Mouse (Mus musculus) intestine, embryonic 14.5 days (tissue): ENCODE measurements around the gene Mroh3. TPM values are rescaled to one million over a fixed set of nuclear protein-coding genes. Genes with fewer than 3 reads are reported as not detected.

ENCODE experiments used
- ATAC-seq: fragments of 200-750 bp; cut with Nextera tagmentation; replicated peaks from 2 replicates; pipeline ENCODE4 v1.8.0; 2017; ENCODE audit warnings: low read depth, moderate number of reproducible peaks, moderate TSS enrichment, moderate library complexity; ENCODE audit not compliant: low FRiP score, low TSS enrichment
- DNase-seq: peaks from one replicate; pipeline ENCODE4 v3.0.0-alpha.2; 2018; ENCODE audit warnings: low spot score
- H3K27ac ChIP-seq: fragments of 300-500 bp; sonication (generic); 2 replicates; pipeline ENCODE4 v1.5.1; 2014; ENCODE audit warnings: low read depth, mild to moderate bottlenecking, control low read depth
- H3K27me3 ChIP-seq: fragments of 300-500 bp; sonication (generic); replicated peaks from 2 replicates; pipeline ENCODE4 v1.6.1; 2014; ENCODE audit warnings: low read length, control low read depth; ENCODE audit not compliant: control insufficient read depth, insufficient read depth
- H3K36me3 ChIP-seq: fragments of 300-500 bp; sonication (generic); 2 replicates; pipeline ENCODE4 v1.6.1; 2014; ENCODE audit warnings: low read length, control low read depth; ENCODE audit not compliant: control insufficient read depth, insufficient read depth
- H3K4me1 ChIP-seq: fragments of 300-500 bp; sonication (generic); replicated peaks from 2 replicates; pipeline ENCODE4 v1.6.1; 2014; ENCODE audit warnings: low read length, control low read depth, mixed read lengths; ENCODE audit not compliant: control insufficient read depth, insufficient read depth
- H3K4me2 ChIP-seq: fragments of 300-500 bp; sonication (generic); 2 replicates; pipeline ENCODE4 v1.6.1; 2014; ENCODE audit warnings: low read length
- H3K4me3 ChIP-seq: fragments of 300-500 bp; sonication (generic); 2 replicates; pipeline ENCODE4 v1.5.1; 2014; ENCODE audit warnings: low read depth, low read length, control low read depth, mixed read lengths
- H3K9ac ChIP-seq: fragments of 300-500 bp; sonication (generic); 2 replicates; pipeline ENCODE4 v1.6.1; 2014; ENCODE audit warnings: mild to moderate bottlenecking, low read length
- H3K9me3 ChIP-seq: fragments of 300-500 bp; sonication (generic); 2 replicates; pipeline ENCODE4 v1.6.1; 2016; ENCODE audit warnings: low read length, control low read depth; ENCODE audit not compliant: control insufficient read depth
- WGBS: fragments of 180-500 bp; shearing (Covaris S2); extraction: QIAGEN DNeasy Blood & Tissue Kit; methylation state at CpG from one replicate; pipeline ENCODE4 v1.1.7; 2014; 5-methylcytosine and 5-hydroxymethylcytosine counted together
- polyA plus RNA-seq: library from polyadenylated mRNA; unstranded; fragments of >200 nt; fragmentation: Nextera tagmentation; extraction: Ambion mirVana; gene quantifications from 2 replicates; pipeline ENCODE4 v1.2.1, GENCODE M21; 2014

The Mroh3 gene
- polyA plus RNA-seq, 1 experiment from 2014 or later, result 1.1 TPM

- WGBS, result 1% methylated on average over 23 of the region's 23 CpGs
- no peaks in the 10 kb centered on the region for H3K27me3 ChIP-seq
- H3K4me2 ChIP-seq, result peak overlapping the region; percentile 77
- no peaks in the 10 kb centered on the region for H3K9me3 ChIP-seq
- DNase-seq (peak; percentile 74), ATAC-seq (no peak)
- peaks cover 37% of the 10 kb centered on the region for H3K4me1 ChIP-seq
- H3K4me3 ChIP-seq, result peak overlapping the region; percentile 62
- H3K36me3 ChIP-seq, result no peaks in the 10 kb centered on the region
- H3K9ac ChIP-seq, result peak overlapping the region; percentile 59
- peak overlapping the region; percentile 79 for H3K27ac ChIP-seq
Measured at GRCm38 (mm10) chr1:136232986-136233790, 20.6 kb upstream of the Mroh3 start.

GRCm38 (mm10) chr1:136232285-136232926, 19.8 kb upstream of the Mroh3 start:
- Histone ChIP-seq H3K36me3 (no peaks in the 10 kb centered on the region), H3K9me3 (no peaks in the 10 kb centered on the region), H3K27ac (peak overlapping the region; percentile 89), H3K4me3 (peak overlapping the region; percentile 62), H3K9ac (peak overlapping the region; percentile 59), H3K27me3 (no peaks in the 10 kb centered on the region), H3K4me1 (peaks cover 45% of the 10 kb centered on the region), H3K4me2 (peak overlapping the region; percentile 77)
- WGBS, result 5% methylated on average over 9 of the region's 9 CpGs
- no peak for DNase-seq
- no peak for ATAC-seq

- Histone ChIP-seq H3K9ac (0 out of 2 replicates have a peak overlapping the region, but pooled peaks have one; percentile 7), H3K27ac (peak overlapping the region; percentile 89), H3K4me2 (peak overlapping the region; percentile 77), H3K36me3 (no peaks in the 10 kb centered on the region), H3K27me3 (no peaks in the 10 kb centered on the region), H3K9me3 (no peaks in the 10 kb centered on the region), H3K4me1 (peaks cover 50% of the 10 kb centered on the region), H3K4me3 (peak overlapping the region; percentile 62)
- 7% methylated on average over 6 of the region's 6 CpGs for WGBS
- ATAC-seq, result peak; percentile 51
- peak; percentile 70 for DNase-seq
Measured at GRCm38 (mm10) chr1:136231596-136231995, 19.0 kb upstream of the Mroh3 start.

GRCm38 (mm10) chr1:136230201-136230600, 17.6 kb upstream of the Mroh3 start:
- H3K4me2 ChIP-seq, result peak overlapping the region; percentile 77
- H3K4me3 ChIP-seq, result peak overlapping the region; percentile 62
- peak; percentile 75 for DNase-seq
- H3K4me1 ChIP-seq, result peaks cover 50% of the 10 kb centered on the region
- 29% methylated on average over 11 of the region's 11 CpGs for WGBS
- H3K27me3 ChIP-seq, result no peaks in the 10 kb centered on the region
- no peak for ATAC-seq
- H3K27ac ChIP-seq, result peak overlapping the region; percentile 89
- H3K9ac ChIP-seq, result peak overlapping the region; percentile 41
- no peaks in the 10 kb centered on the region for H3K9me3 ChIP-seq
- peaks cover 7% of the 10 kb centered on the region for H3K36me3 ChIP-seq

- H3K27ac ChIP-seq, result peak overlapping the region; percentile 89
- peaks cover 19% of the 10 kb centered on the region for H3K36me3 ChIP-seq
- no peaks in the 10 kb centered on the region for H3K9me3 ChIP-seq
- 17% methylated on average over 6 of the region's 6 CpGs for WGBS
- DNase-seq, result peak; percentile 61
- peak overlapping the region; percentile 62 for H3K4me3 ChIP-seq
- peak overlapping the region; percentile 77 for H3K4me2 ChIP-seq
- no peaks in the 10 kb centered on the region for H3K27me3 ChIP-seq
- peak overlapping the region; percentile 41 for H3K9ac ChIP-seq
- H3K4me1 ChIP-seq, result peaks cover 50% of the 10 kb centered on the region
- ATAC-seq, result no peak
Measured at GRCm38 (mm10) chr1:136229040-136229373, 16.4 kb upstream of the Mroh3 start.

GRCm38 (mm10) chr1:136228328-136229039, 15.9 kb upstream of the Mroh3 start:
- WGBS, result 16% methylated on average over 13 of the region's 13 CpGs
- peak; percentile 66 for ATAC-seq
- Histone ChIP-seq H3K9me3 (no peaks in the 10 kb centered on the region), H3K27ac (peak overlapping the region; percentile 89), H3K27me3 (no peaks in the 10 kb centered on the region), H3K36me3 (peaks cover 24% of the 10 kb centered on the region), H3K4me2 (peak overlapping the region; percentile 77), H3K4me3 (peak overlapping the region; percentile 62; the same call in 1 of the 2 replicates), H3K4me1 (peaks cover 50% of the 10 kb centered on the region), H3K9ac (peak overlapping the region; percentile 31)
- peak; percentile 76 for DNase-seq

GRCm38 (mm10) chr1:136227870-136228269, 15.2 kb upstream of the Mroh3 start:
- WGBS, result 59% methylated on average over 4 of the region's 4 CpGs
- ATAC-seq (no peak), DNase-seq (no peak)
- Histone ChIP-seq H3K4me2 (peak overlapping the region; percentile 77), H3K9me3 (no peaks in the 10 kb centered on the region), H3K4me1 (peaks cover 50% of the 10 kb centered on the region), H3K9ac (no peak overlapping the region), H3K4me3 (no peak overlapping the region), H3K27ac (peak overlapping the region; percentile 89), H3K27me3 (no peaks in the 10 kb centered on the region), H3K36me3 (peaks cover 29% of the 10 kb centered on the region)

GRCm38 (mm10) chr1:136226626-136227025, 14.0 kb upstream of the Mroh3 start:
- ATAC-seq (no peak), DNase-seq (no peak)
- no peak overlapping the region for H3K27ac ChIP-seq
- 87% methylated on average over 8 of the region's 8 CpGs for WGBS
- no peak overlapping the region for H3K9ac ChIP-seq
- H3K36me3 ChIP-seq, result peaks cover 35% of the 10 kb centered on the region
- no peaks in the 10 kb centered on the region for H3K27me3 ChIP-seq
- peaks cover 38% of the 10 kb centered on the region for H3K4me1 ChIP-seq
- no peak overlapping the region for H3K4me2 ChIP-seq
- no peak overlapping the region for H3K4me3 ChIP-seq
- no peaks in the 10 kb centered on the region for H3K9me3 ChIP-seq
